In the genomic region with DNA sequence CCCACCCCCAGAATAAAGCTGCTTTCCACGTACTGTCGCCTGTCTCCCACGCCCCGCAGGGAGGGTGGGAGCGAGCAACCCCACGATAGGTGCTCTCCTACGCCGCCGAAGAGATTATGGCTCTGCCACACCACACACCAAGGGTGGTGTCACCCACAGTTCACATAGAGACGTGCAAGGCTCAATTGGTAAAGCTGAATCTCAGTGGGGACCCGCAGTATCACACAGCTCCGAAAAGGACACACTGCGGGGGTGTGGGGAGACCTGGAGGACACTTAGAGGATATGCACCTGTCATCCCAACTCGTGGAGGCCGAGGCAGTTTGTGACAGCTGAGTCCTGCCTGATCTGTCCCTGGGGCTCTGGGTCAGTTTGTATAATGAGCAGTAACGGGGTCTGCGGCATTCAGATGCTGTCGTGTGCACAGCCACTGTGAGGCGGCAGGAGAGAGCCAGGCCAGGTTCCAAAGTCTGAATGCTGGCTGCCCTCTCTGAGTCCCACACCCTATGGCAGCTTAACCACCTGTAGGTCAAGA, we compare ENCODE assay signal across 9 mouse cellular contexts. TPM values are rescaled to one million over a fixed set of nuclear protein-coding genes. Genes with fewer than 3 reads are reported as not detected.
DNase-seq lines count a peak whose midpoint lies in the region; ATAC-seq and TF ChIP-seq lines count a peak whose summit lies in the region.
"Had no signal": no experiment of that assay in that cellular context is flagged by ENCODE, and none has a peak within 500 bp of the region (broad histone marks: within the 10 kb centered on the region; RNA-seq: fewer than 3 reads in every experiment).

No protein-coding gene starts in this region.

- 2% methylated on average over 19 of the region's 19 CpGs for WGBS in liver, adult 2 months
- WGBS in heart, embryonic 15.5 days: 4% methylated on average over 19 of the region's 19 CpGs
- WGBS in limb, embryonic 12.5 days: 6% methylated on average over 19 of the region's 19 CpGs
- WGBS in neural tube, embryonic 13.5 days: 3% methylated on average over 19 of the region's 19 CpGs

- no peaks in the 10 kb centered on the region for H3K27me3 ChIP-seq in liver, adult 2 months (ENCODE audit: control insufficient read depth, insufficient read depth, low read length)
- H3K27me3 ChIP-seq in heart, embryonic 15.5 days: no peaks in the 10 kb centered on the region
- peaks cover 46% of the 10 kb centered on the region for H3K27me3 ChIP-seq in limb, embryonic 12.5 days
- H3K27me3 ChIP-seq in neural tube, embryonic 13.5 days: peaks cover 38% of the 10 kb centered on the region

- peak overlapping the region; percentile 98 for H3K9ac ChIP-seq in liver, adult 2 months (ENCODE audit: low read depth, low read length)
- H3K9ac ChIP-seq in heart, embryonic 15.5 days: peak overlapping the region; percentile 73
- peak overlapping the region; percentile 76 for H3K9ac ChIP-seq in limb, embryonic 12.5 days (replicated peaks)
- peak overlapping the region; percentile 85 for H3K9ac ChIP-seq in neural tube, embryonic 13.5 days

- no peaks in the 10 kb centered on the region for H3K79me2 ChIP-seq in liver, adult 2 months (ENCODE audit: control insufficient read depth, insufficient read depth, low read length)

- no peaks in the 10 kb centered on the region for H3K36me3 ChIP-seq in liver, adult 2 months (ENCODE audit: control insufficient read depth, insufficient read depth, low read length)
- peaks cover 21% of the 10 kb centered on the region for H3K36me3 ChIP-seq in heart, embryonic 15.5 days
- H3K36me3 ChIP-seq in limb, embryonic 12.5 days: peaks cover 29% of the 10 kb centered on the region
- peaks cover 26% of the 10 kb centered on the region for H3K36me3 ChIP-seq in neural tube, embryonic 13.5 days

- peak; percentile 50 for DNase-seq in liver, adult 2 months (ENCODE audit: extremely low read depth, low read depth, low spot score)
- no peak for DNase-seq in liver
- peak; percentile 64 to 71 for DNase-seq in cerebellum, postnatal 10 days
- no peak for DNase-seq in layer of hippocampus, adult 9-11 months
- no peak for DNase-seq in urinary bladder, adult 18-20 months (ENCODE audit: low spot score in 2 of 2)

- H3K27ac ChIP-seq in liver, adult 2 months (replicated peaks; ENCODE audit: insufficient read depth, low read depth, low read length): peak overlapping the region; percentile 32
- peak overlapping the region; percentile 98 for H3K27ac ChIP-seq in heart, embryonic 15.5 days
- H3K27ac ChIP-seq in limb, embryonic 12.5 days: peak overlapping the region; percentile 92
- peak overlapping the region; percentile 97 for H3K27ac ChIP-seq in neural tube, embryonic 13.5 days (replicated peaks)

- 0 out of 2 replicates have a peak, but pooled peaks have one; percentile 2 for TF ChIP-seq CTCF in liver, adult 2 months (IDR thresholded peaks at IDR 0.05; ENCODE audit: low read depth, low read length)

- peak overlapping the region; percentile 92 for H3K4me2 ChIP-seq in heart, embryonic 15.5 days
- H3K4me2 ChIP-seq in limb, embryonic 12.5 days: peak overlapping the region; percentile 92
- peak overlapping the region; percentile 94 for H3K4me2 ChIP-seq in neural tube, embryonic 13.5 days

- peak overlapping the region; percentile 90 for H3K4me3 ChIP-seq in liver, adult 2 months (ENCODE audit: insufficient read depth, low read depth, low read length)
- peak overlapping the region; percentile 55 for H3K4me3 ChIP-seq in heart, embryonic 15.5 days
- peak overlapping the region; percentile 64 for H3K4me3 ChIP-seq in limb, embryonic 12.5 days (replicated peaks)
- peak overlapping the region; percentile 60 for H3K4me3 ChIP-seq in neural tube, embryonic 13.5 days

- no peak for TF ChIP-seq POLR2A in liver, adult 2 months (IDR thresholded peaks at IDR 0.05; ENCODE audit: extremely low read depth, insufficient read depth, low read length)

- no peaks in the 10 kb centered on the region for H3K9me3 ChIP-seq in heart, embryonic 15.5 days (replicated peaks)
- H3K9me3 ChIP-seq in limb, embryonic 12.5 days: no peaks in the 10 kb centered on the region
- no peaks in the 10 kb centered on the region for H3K9me3 ChIP-seq in neural tube, embryonic 13.5 days

- peaks cover 6% of the 10 kb centered on the region for H3K4me1 ChIP-seq in liver, adult 2 months (ENCODE audit: control insufficient read depth, insufficient read depth, low read length)
- peaks cover 45% of the 10 kb centered on the region for H3K4me1 ChIP-seq in heart, embryonic 15.5 days (replicated peaks)
- H3K4me1 ChIP-seq in limb, embryonic 12.5 days (replicated peaks): peaks cover 25% of the 10 kb centered on the region
- H3K4me1 ChIP-seq in neural tube, embryonic 13.5 days (replicated peaks): peaks cover 29% of the 10 kb centered on the region

- no peak for ATAC-seq in heart, embryonic 15.5 days (replicated peaks; ENCODE audit: insufficient number of reproducible peaks, insufficient read depth, low FRiP score, low read depth)
- peak; percentile 38 for ATAC-seq in limb, embryonic 12.5 days (ENCODE audit: insufficient number of reproducible peaks, insufficient read depth, low FRiP score, low TSS enrichment, low read depth)
- peak; percentile 55 for ATAC-seq in neural tube, embryonic 13.5 days (ENCODE audit: low read depth)

RNA-seq across cellular contexts. Expression of gene Nmrk2, which starts 8.8 kb away (rescaled TPM):
- 0.09 TPM in 1 of 2 replicates, not detected in the other for total RNA-seq in liver, adult 2 months (2014; rRNA removed)
- not detected in 2 replicates for polyA plus RNA-seq in liver, adult 2 months (2012; rRNA removed)
- polyA plus RNA-seq in heart, embryonic 15.5 days (2015; fragmentation: Nextera tagmentation; extraction: Ambion mirVana): 7.3 and 9.1 TPM in 2 replicates
- polyA plus RNA-seq in limb, embryonic 12.5 days (2016; fragmentation: Nextera tagmentation; extraction: Ambion mirVana): not detected in 2 replicates
- polyA plus RNA-seq in neural tube, embryonic 13.5 days (2015; fragmentation: Nextera tagmentation; extraction: Ambion mirVana): not detected in 2 replicates
- total RNA-seq: adrenal gland, postnatal 36 days had no signal

RNA-seq across cellular contexts. Expression of gene 4930442H23Rik, which starts 9.4 kb away (rescaled TPM):
- not detected in 2 replicates for total RNA-seq in liver, adult 2 months (2014; rRNA removed)
- not detected in 2 replicates for polyA plus RNA-seq in liver, adult 2 months (2012; rRNA removed)
- polyA plus RNA-seq in heart, embryonic 15.5 days (2015; fragmentation: Nextera tagmentation; extraction: Ambion mirVana): not detected in 2 replicates
- polyA plus RNA-seq in limb, embryonic 12.5 days (2016; fragmentation: Nextera tagmentation; extraction: Ambion mirVana): not detected in 2 replicates
- polyA plus RNA-seq in neural tube, embryonic 13.5 days (2015; fragmentation: Nextera tagmentation; extraction: Ambion mirVana): not detected in 2 replicates
- total RNA-seq: adrenal gland, postnatal 36 days had no signal

RNA-seq across cellular contexts. Expression of gene Dapk3, which starts 10.2 kb away (rescaled TPM):
- 14.1 and 16.0 TPM in 2 replicates for total RNA-seq in liver, adult 2 months (2014; rRNA removed)
- polyA plus RNA-seq in liver, adult 2 months (2012; rRNA removed): 42.5 and 44.2 TPM in 2 replicates
- polyA plus RNA-seq in heart, embryonic 15.5 days (2015; fragmentation: Nextera tagmentation; extraction: Ambion mirVana): 38.4 and 43.1 TPM in 2 replicates
- 64.2 and 65.7 TPM in 2 replicates for polyA plus RNA-seq in limb, embryonic 12.5 days (2016; fragmentation: Nextera tagmentation; extraction: Ambion mirVana)
- polyA plus RNA-seq in neural tube, embryonic 13.5 days (2015; fragmentation: Nextera tagmentation; extraction: Ambion mirVana): 79.1 and 80.9 TPM in 2 replicates

RNA-seq across cellular contexts. Expression of gene Eef2, which starts 16.6 kb away (rescaled TPM):
- total RNA-seq in liver, adult 2 months (2014; rRNA removed): 812 and 946 TPM in 2 replicates
- polyA plus RNA-seq in liver, adult 2 months (2012; rRNA removed): 1,151 and 1,204 TPM in 2 replicates
- polyA plus RNA-seq in heart, embryonic 15.5 days (2015; fragmentation: Nextera tagmentation; extraction: Ambion mirVana): 350 and 441 TPM in 2 replicates
- polyA plus RNA-seq in limb, embryonic 12.5 days (2016; fragmentation: Nextera tagmentation; extraction: Ambion mirVana): 524 and 544 TPM in 2 replicates
- 532 and 537 TPM in 2 replicates for polyA plus RNA-seq in neural tube, embryonic 13.5 days (2015; fragmentation: Nextera tagmentation; extraction: Ambion mirVana)

RNA-seq across cellular contexts. Expression of gene Pias4, which starts 25.3 kb away (rescaled TPM):
- 8.9 and 10.1 TPM in 2 replicates for total RNA-seq in liver, adult 2 months (2014; rRNA removed)
- 17.8 and 22.7 TPM in 2 replicates for polyA plus RNA-seq in liver, adult 2 months (2012; rRNA removed)
- 29.1 and 41.6 TPM in 2 replicates for polyA plus RNA-seq in heart, embryonic 15.5 days (2015; fragmentation: Nextera tagmentation; extraction: Ambion mirVana)
- polyA plus RNA-seq in limb, embryonic 12.5 days (2016; fragmentation: Nextera tagmentation; extraction: Ambion mirVana): 57.7 and 62.1 TPM in 2 replicates
- polyA plus RNA-seq in neural tube, embryonic 13.5 days (2015; fragmentation: Nextera tagmentation; extraction: Ambion mirVana): 60.0 and 77.5 TPM in 2 replicates

Comparison
In these comparisons a context has a peak if more than half of its experiments do, and no peak if none do; other contexts are left out.
1. DNase-seq: peak in liver, adult 2 months (single experiment) and cerebellum, postnatal 10 days (2 of 2); none in liver (single experiment), layer of hippocampus, adult 9-11 months (single experiment) and urinary bladder, adult 18-20 months (0 of 2).
2. H3K27ac ChIP-seq: peak in every context shown above with its lines; median percentile 98 in heart, embryonic 15.5 days; 97 in neural tube, embryonic 13.5 days; 92 in limb, embryonic 12.5 days; 32 in liver, adult 2 months.
3. Peak in every context shown above with its lines, with median percentiles within 50 percentile points of each other: H3K4me3 ChIP-seq, H3K9ac ChIP-seq and H3K4me2 ChIP-seq.